Mouse (Mus musculus) kidney, postnatal 0 days (tissue): Measurements from ENCODE around the gene Hmox1. TPM values are rescaled to one million over a fixed set of nuclear protein-coding genes. Genes with fewer than 3 reads are reported as not detected.

Source experiments
- ATAC-seq: fragments of 200-750 bp; cut with Nextera tagmentation; replicated peaks from 2 replicates; pipeline ENCODE4 v1.8.0; 2017; ENCODE audit warnings: low read depth, moderate number of reproducible peaks, moderate TSS enrichment, moderate library complexity; ENCODE audit not compliant: low FRiP score
- DNase-seq: peaks from one replicate; pipeline ENCODE4 v3.0.0-alpha.2; 2016; ENCODE audit warnings: low spot score
- H3K27ac ChIP-seq: fragments of 300-500 bp; sonication (generic); 2 replicates; pipeline ENCODE4 v1.5.1; 2014; ENCODE audit warnings: mild to moderate bottlenecking
- H3K27me3 ChIP-seq: fragments of 300-500 bp; sonication (generic); 2 replicates; pipeline ENCODE4 v1.6.1; 2014; ENCODE audit warnings: low read length, mixed read lengths; ENCODE audit not compliant: insufficient read depth
- H3K36me3 ChIP-seq: fragments of 300-500 bp; sonication (generic); 2 replicates; pipeline ENCODE4 v1.6.1; 2014; ENCODE audit warnings: low read length, mixed read lengths; ENCODE audit not compliant: insufficient read depth
- H3K4me1 ChIP-seq: fragments of 300-500 bp; sonication (generic); replicated peaks from 2 replicates; pipeline ENCODE4 v1.6.1; 2014; ENCODE audit warnings: antibody characterized with exemption, low read length, mixed read lengths; ENCODE audit not compliant: insufficient read depth
- H3K4me2 ChIP-seq: fragments of 300-500 bp; sonication (generic); 2 replicates; pipeline ENCODE4 v1.6.1; 2014; ENCODE audit warnings: mild to moderate bottlenecking, low read length, moderate library complexity, mixed read lengths
- H3K4me3 ChIP-seq: fragments of 300-500 bp; sonication (generic); replicated peaks from 2 replicates; pipeline ENCODE4 v1.5.1; 2014; ENCODE audit warnings: low read depth, low read length
- H3K9ac ChIP-seq: fragments of 300-500 bp; sonication (generic); 2 replicates; pipeline ENCODE4 v1.6.1; 2014; ENCODE audit warnings: low read depth, low read length
- H3K9me3 ChIP-seq: fragments of 300-500 bp; sonication (generic); replicated peaks from 2 replicates; pipeline ENCODE4 v1.6.1; 2016; ENCODE audit warnings: low read length, inconsistent platforms, mixed read lengths
- CTCF ChIP-seq: IDR thresholded peaks from 2 replicates; pipeline ENCODE4 v1.5.1; 2016; ENCODE audit warnings: antibody characterized with exemption, low read depth, mild to moderate bottlenecking, moderate library complexity
- WGBS: fragments of 180-500 bp; shearing (Covaris S2); extraction: QIAGEN DNeasy Blood & Tissue Kit; methylation state at CpG from one replicate; pipeline ENCODE4 v1.1.7; 2014; 5-methylcytosine and 5-hydroxymethylcytosine counted together
- polyA plus RNA-seq: library from polyadenylated mRNA; unstranded; fragments of >200 nt; fragmentation: Nextera tagmentation; extraction: Ambion mirVana; gene quantifications from 2 replicates; pipeline ENCODE4 v1.2.1, GENCODE M21; 2015

Gene Hmox1
- polyA plus RNA-seq, 1 experiment from 2014 or later, result 39.9 TPM

- H3K27me3 ChIP-seq, result no peaks in the 10 kb centered on the region
- H3K36me3 ChIP-seq, result no peaks in the 10 kb centered on the region
- no peak overlapping the region for H3K9ac ChIP-seq
- DNase-seq, result no peak
- ATAC-seq, result no peak
- WGBS, result 74% methylated on average over 1 of the region's 1 CpGs
- H3K4me2 ChIP-seq, result no peak overlapping the region
- TF ChIP-seq CTCF, result no peak
- no peak overlapping the region for H3K4me3 ChIP-seq
- no peak overlapping the region for H3K27ac ChIP-seq
- no peaks in the 10 kb centered on the region for H3K9me3 ChIP-seq
- no peaks in the 10 kb centered on the region for H3K4me1 ChIP-seq
Measured at GRCm38 (mm10) chr8:75078215-75078614, 15.2 kb upstream of the Hmox1 start.

GRCm38 (mm10) chr8:75078851-75079250 lies 14.6 kb upstream of the Hmox1 start:
- H3K9me3 ChIP-seq, result no peaks in the 10 kb centered on the region
- no peaks in the 10 kb centered on the region for H3K27me3 ChIP-seq
- DNase-seq (no peak), ATAC-seq (no peak)
- TF ChIP-seq CTCF, result no peak
- no peak overlapping the region for H3K27ac ChIP-seq
- no peaks in the 10 kb centered on the region for H3K4me1 ChIP-seq
- WGBS, result 94% methylated on average over 9 of the region's 9 CpGs
- no peak overlapping the region for H3K4me2 ChIP-seq
- no peaks in the 10 kb centered on the region for H3K36me3 ChIP-seq
- H3K4me3 ChIP-seq, result no peak overlapping the region
- no peak overlapping the region for H3K9ac ChIP-seq

GRCm38 (mm10) chr8:75081364-75082040 lies 11.9 kb upstream of the Hmox1 start:
- no peaks in the 10 kb centered on the region for H3K27me3 ChIP-seq
- H3K9ac ChIP-seq, result no peak overlapping the region
- H3K9me3 ChIP-seq, result no peaks in the 10 kb centered on the region
- H3K4me3 ChIP-seq, result no peak overlapping the region
- DNase-seq (no peak), ATAC-seq (no peak)
- 59% methylated on average over 9 of the region's 9 CpGs for WGBS
- no peaks in the 10 kb centered on the region for H3K36me3 ChIP-seq
- no peak for TF ChIP-seq CTCF
- no peak overlapping the region for H3K27ac ChIP-seq
- no peaks in the 10 kb centered on the region for H3K4me1 ChIP-seq
- no peak overlapping the region for H3K4me2 ChIP-seq

GRCm38 (mm10) chr8:75082181-75082805 lies 11.1 kb upstream of the Hmox1 start:
- DNase-seq, result no peak
- H3K27me3 ChIP-seq, result no peaks in the 10 kb centered on the region
- H3K9me3 ChIP-seq, result no peaks in the 10 kb centered on the region
- H3K4me1 ChIP-seq, result no peaks in the 10 kb centered on the region
- no peak overlapping the region for H3K4me2 ChIP-seq
- no peak overlapping the region for H3K27ac ChIP-seq
- no peak for ATAC-seq
- no peak overlapping the region for H3K9ac ChIP-seq
- WGBS, result 66% methylated on average over 6 of the region's 6 CpGs
- no peak overlapping the region for H3K4me3 ChIP-seq
- no peak for TF ChIP-seq CTCF
- no peaks in the 10 kb centered on the region for H3K36me3 ChIP-seq

- peak; percentile 97 for DNase-seq
- Histone ChIP-seq H3K9me3 (no peaks in the 10 kb centered on the region), H3K27me3 (no peaks in the 10 kb centered on the region), H3K9ac (no peak overlapping the region), H3K4me3 (peak overlapping the region; percentile 20; the same call in 1 of the 2 replicates), H3K4me2 (peak overlapping the region; percentile 44), H3K4me1 (no peaks in the 10 kb centered on the region), H3K27ac (peak overlapping the region; percentile 57; the same call in 1 of the 2 replicates), H3K36me3 (no peaks in the 10 kb centered on the region)
- ATAC-seq, result peak; percentile 98
- no peak for TF ChIP-seq CTCF
- 3% methylated on average over 17 of the region's 17 CpGs for WGBS
Measured at GRCm38 (mm10) chr8:75083846-75084245, 9.6 kb upstream of the Hmox1 start.

GRCm38 (mm10) chr8:75084382-75085064 lies 8.9 kb upstream of the Hmox1 start:
- TF ChIP-seq CTCF, result no peak
- Histone ChIP-seq H3K27me3 (no peaks in the 10 kb centered on the region), H3K4me2 (no peak overlapping the region), H3K9ac (no peak overlapping the region), H3K9me3 (no peaks in the 10 kb centered on the region), H3K4me1 (no peaks in the 10 kb centered on the region), H3K4me3 (no peak overlapping the region), H3K27ac (peak overlapping the region; percentile 57; the same call in 1 of the 2 replicates), H3K36me3 (no peaks in the 10 kb centered on the region)
- WGBS, result 64% methylated on average over 3 of the region's 3 CpGs
- ATAC-seq (no peak), DNase-seq (peak; percentile 44)
